Mouse (Mus musculus) layer of hippocampus, postnatal 25 days (tissue): ENCODE measurements around the gene Dip2a. TPM values are rescaled to one million over a fixed set of nuclear protein-coding genes. Genes with fewer than 3 reads are reported as not detected.

Source experiments
- DNase-seq, 2 experiments: peaks; one replicate each; pipeline ENCODE4 v3.0.0; 2022; ENCODE audit warnings: mixed read lengths in 2 of 2, low spot score in 1 of 2; ENCODE audit errors: extremely low spot score in 1 of 2
- total RNA-seq, 2 experiments: library from RNA; stranded (reverse); gene quantifications; 2 replicates each; pipeline ENCODE4 v1.2.3; 2021

The Dip2a gene
- total RNA-seq, 2 experiments from 2014 or later: 55.2 to 56.6 TPM

- DNase-seq: no peak
Measured at GRCm38 (mm10) chr10:76317623-76318022, 27.5 kb downstream of the Dip2a start.

- peak in 1 of 2 experiments; percentile 27 for DNase-seq
Measured at GRCm38 (mm10) chr10:76316194-76316593, 28.9 kb downstream of the Dip2a start.

- DNase-seq: no peak
Measured at GRCm38 (mm10) chr10:76306738-76307137, 38.4 kb downstream of the Dip2a start.

GRCm38 (mm10) chr10:76300133-76300532, 45.0 kb downstream of the Dip2a start:
- DNase-seq: no peak

- no peak for DNase-seq
Measured at GRCm38 (mm10) chr10:76293222-76293621, 51.9 kb downstream of the Dip2a start.

GRCm38 (mm10) chr10:76289936-76290671, 55.0 kb downstream of the Dip2a start:
- DNase-seq: no peak

- no peak for DNase-seq
Measured at GRCm38 (mm10) chr10:76289052-76289451, 56.0 kb downstream of the Dip2a start.

GRCm38 (mm10) chr10:76288268-76288993, 56.7 kb downstream of the Dip2a start:
- DNase-seq: no peak

GRCm38 (mm10) chr10:76278541-76279097, 66.5 kb downstream of the Dip2a start:
- DNase-seq: no peak

- DNase-seq: no peak
Measured at GRCm38 (mm10) chr10:76275256-76275655, 69.8 kb downstream of the Dip2a start.

GRCm38 (mm10) chr10:76271238-76271637, 73.9 kb downstream of the Dip2a start:
- DNase-seq: peak in 1 of 2 experiments; percentile 51

GRCm38 (mm10) chr10:76262431-76262830, 82.7 kb downstream of the Dip2a start:
- no peak for DNase-seq

- DNase-seq: no peak
Measured at GRCm38 (mm10) chr10:76261447-76261846, 83.6 kb downstream of the Dip2a start.

GRCm38 (mm10) chr10:76260358-76261059, 84.6 kb downstream of the Dip2a start:
- no peak for DNase-seq

GRCm38 (mm10) chr10:76259566-76260232, 85.4 kb downstream of the Dip2a start:
- DNase-seq: no peak

GRCm38 (mm10) chr10:76257719-76258390, 87.2 kb downstream of the Dip2a start:
- DNase-seq: peak in 1 of 2 experiments; percentile 2

- DNase-seq: no peak
Measured at GRCm38 (mm10) chr10:76257231-76257630, 87.9 kb downstream of the Dip2a start.

GRCm38 (mm10) chr10:76255617-76256016, 89.5 kb downstream of the Dip2a start:
- DNase-seq: peak in 1 of 2 experiments; percentile 14

GRCm38 (mm10) chr10:76253536-76253935, 91.6 kb downstream of the Dip2a start, which contains the start of gene S100b:
TSS of gene S100b (plus strand) at chr10:76253853.
- DNase-seq: peak in 1 of 2 experiments; percentile 12

- DNase-seq: no peak
Measured at GRCm38 (mm10) chr10:76253079-76253478, 92.0 kb downstream of the Dip2a start.
